Mouse (Mus musculus) layer of hippocampus, adult 9-10 months (tissue): Measurements from ENCODE around the gene Tnfrsf12a.
A peak's percentile ranks its signal among the peaks of the same experiment; 100 is the strongest.

Experiments
- DNase-seq: peaks from one replicate; pipeline ENCODE4 v3.0.0; 2022; ENCODE audit warnings: low spot score

Tnfrsf12a gene

GRCm38 (mm10) chr17:23681086-23681485, 3.8 kb upstream of the Tnfrsf12a start:
- DNase-seq: no peak

GRCm38 (mm10) chr17:23680336-23680735, 3.1 kb upstream of the Tnfrsf12a start:
- no peak for DNase-seq

GRCm38 (mm10) chr17:23679127-23679835, 2.0 kb upstream of the Tnfrsf12a start, which contains the start of gene Cldn6:
TSS of gene Cldn6 (plus strand) at chr17:23679249.
- no peak for DNase-seq

GRCm38 (mm10) chr17:23676473-23677031, 716 bp downstream of the Tnfrsf12a start:
- DNase-seq: no peak

GRCm38 (mm10) chr17:23675564-23676281, 1.5 kb downstream of the Tnfrsf12a start:
- DNase-seq: no peak

- DNase-seq: no peak
Observed at GRCm38 (mm10) chr17:23675127-23675526, 2.1 kb downstream of the Tnfrsf12a start.

DNA sequence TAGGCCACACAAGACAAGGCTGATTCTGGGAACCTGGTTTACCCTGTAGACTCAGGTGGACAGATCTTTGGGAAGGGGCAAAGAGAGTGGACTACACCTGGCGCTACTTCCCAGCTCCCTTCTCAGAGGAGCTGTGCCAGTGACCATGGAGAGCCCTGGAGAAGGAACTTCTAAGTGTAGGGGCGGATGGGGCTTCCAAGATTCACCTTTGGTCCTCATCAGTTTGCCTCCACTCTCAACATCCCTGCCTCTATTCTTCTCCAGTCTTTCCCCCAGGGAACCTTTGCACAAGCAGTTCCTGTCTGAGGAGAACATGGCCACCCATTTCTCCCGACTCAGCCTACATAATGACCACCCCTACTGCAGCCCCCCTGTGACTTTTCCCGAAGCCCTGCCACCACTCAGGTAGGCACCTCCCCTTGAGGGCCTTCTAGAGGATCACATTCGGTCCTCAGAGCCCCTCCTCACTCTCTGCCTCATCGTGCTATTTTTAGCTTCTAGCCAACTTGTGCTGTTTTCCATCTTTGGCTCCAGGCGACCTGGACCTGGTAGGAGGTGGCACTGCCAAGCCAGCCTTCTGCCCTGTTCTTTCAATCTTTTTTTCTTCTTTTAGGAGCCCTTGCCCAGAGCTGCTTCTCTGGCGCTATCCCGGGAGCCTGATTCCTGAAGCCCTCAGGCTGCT, 2.9 kb downstream of the Tnfrsf12a start:
- DNase-seq: no peak

- DNase-seq: peak; percentile 94
Observed at GRCm38 (mm10) chr17:23673424-23674073, 3.7 kb downstream of the Tnfrsf12a start, which contains the start of the genes Hcfc1r1 and Thoc6. TSS of gene Hcfc1r1 (plus strand) at chr17:23673596. TSS of gene Thoc6 (minus strand) at chr17:23673882.

DNA sequence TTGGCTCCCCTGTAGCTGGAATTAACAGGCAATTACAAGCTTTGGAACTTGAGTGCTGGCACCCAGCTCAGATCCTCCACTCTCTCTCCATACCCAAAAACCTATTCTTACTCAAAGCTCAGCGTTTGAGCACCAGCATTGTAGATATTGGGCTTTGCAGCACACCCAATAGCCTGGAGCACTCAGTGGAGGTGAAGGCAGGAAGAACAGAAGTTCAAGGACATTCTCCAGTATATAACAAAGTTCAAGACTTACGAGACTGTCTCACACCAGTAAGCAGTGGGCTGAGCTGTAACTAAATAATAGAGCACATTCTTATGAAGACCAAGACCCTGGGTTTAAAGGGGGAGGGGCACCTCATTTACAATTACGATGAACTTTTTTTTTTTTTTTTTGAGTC, 4.5 kb downstream of the Tnfrsf12a start:
- no peak for DNase-seq

DNA sequence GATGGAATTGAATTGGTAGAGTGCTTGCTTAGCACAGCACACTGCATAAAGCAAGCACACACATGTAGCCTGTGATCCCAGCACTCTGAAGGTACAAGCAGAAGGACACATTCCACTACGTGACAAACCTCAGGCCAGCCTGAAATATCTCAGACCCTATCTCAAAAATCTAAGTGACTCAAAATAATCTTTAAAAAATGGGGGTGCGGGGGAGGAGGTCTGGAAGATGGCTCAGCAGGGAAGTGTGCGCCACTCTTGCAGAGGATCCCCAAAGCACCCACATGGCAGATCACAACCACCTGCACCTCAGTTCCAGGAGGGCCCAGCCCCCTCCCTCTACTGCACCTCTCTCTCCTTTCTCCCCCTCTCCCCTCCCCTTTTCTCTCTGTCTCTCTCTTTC, 5.7 kb downstream of the Tnfrsf12a start:
- no peak for DNase-seq

GRCm38 (mm10) chr17:23670516-23671074, 6.7 kb downstream of the Tnfrsf12a start:
- DNase-seq: no peak

GRCm38 (mm10) chr17:23665511-23665910, 11.8 kb downstream of the Tnfrsf12a start:
- no peak for DNase-seq

- DNase-seq: no peak
Observed at GRCm38 (mm10) chr17:23664556-23665021, 12.7 kb downstream of the Tnfrsf12a start.

- DNase-seq: no peak
Observed at GRCm38 (mm10) chr17:23661526-23661925, 15.7 kb downstream of the Tnfrsf12a start.

GRCm38 (mm10) chr17:23660876-23661200, 16.4 kb downstream of the Tnfrsf12a start:
- no peak for DNase-seq

DNA sequence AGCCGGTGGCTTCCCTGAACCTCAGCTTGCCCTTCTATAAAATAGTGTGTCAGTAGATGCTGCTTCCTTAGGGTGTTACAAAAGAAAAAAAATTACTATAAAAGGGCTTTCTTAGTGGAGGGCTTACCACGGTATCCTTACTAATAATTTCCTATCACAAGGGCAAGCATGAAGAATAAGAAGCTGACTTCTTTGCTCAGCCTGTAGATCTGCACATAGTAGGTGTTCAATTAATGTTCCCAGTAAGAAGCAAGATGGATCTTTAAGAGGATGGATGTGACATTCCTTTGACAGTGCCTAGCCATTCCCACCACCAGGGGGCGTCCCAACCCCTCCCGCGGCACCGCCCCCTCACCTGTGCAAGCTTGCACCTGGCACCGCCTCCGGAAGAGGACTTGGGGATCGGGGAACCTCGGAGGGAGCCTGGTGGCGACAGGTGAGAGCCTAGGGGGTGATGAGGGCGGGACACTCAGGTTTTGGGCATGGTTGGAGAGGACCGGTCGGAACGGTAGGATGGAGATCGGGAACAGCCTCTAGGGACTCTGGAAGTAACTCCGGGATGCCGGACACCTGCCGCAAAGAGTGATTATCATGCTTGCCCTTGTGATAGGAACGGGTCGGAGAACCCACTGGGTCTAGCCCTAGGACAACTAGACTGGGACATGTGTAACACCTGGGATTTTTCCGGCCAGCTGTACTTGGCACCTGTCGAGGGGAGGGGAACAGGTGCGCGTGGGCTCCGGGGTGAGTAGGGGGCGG, 17.0 kb downstream of the Tnfrsf12a start, which contains the start of gene Bicdl2:
Gene Bicdl2 (plus strand): TSS at position 390 of the 759 bp plus-strand sequence.
- no peak for DNase-seq

DNA sequence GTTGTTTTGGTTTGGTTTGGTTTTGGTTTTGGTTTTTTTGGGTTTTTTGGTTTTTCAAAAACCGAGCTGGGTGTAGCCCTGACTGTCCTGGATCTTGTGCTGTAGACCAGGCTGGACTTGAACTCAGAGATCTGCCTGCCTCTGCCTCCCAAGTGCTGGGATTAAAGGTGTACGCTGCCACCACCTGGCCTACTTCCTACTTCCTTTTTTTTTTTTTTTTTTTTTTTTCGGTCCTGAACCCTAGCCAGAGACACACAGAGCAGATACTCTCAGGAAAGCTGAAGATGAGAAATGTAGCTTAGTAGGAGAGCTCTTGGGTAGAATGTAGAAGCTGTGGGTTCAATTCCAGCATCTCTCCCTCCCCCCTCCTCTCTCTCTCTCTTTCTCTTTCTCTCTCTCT, 18.8 kb downstream of the Tnfrsf12a start:
- DNase-seq: no peak

DNA sequence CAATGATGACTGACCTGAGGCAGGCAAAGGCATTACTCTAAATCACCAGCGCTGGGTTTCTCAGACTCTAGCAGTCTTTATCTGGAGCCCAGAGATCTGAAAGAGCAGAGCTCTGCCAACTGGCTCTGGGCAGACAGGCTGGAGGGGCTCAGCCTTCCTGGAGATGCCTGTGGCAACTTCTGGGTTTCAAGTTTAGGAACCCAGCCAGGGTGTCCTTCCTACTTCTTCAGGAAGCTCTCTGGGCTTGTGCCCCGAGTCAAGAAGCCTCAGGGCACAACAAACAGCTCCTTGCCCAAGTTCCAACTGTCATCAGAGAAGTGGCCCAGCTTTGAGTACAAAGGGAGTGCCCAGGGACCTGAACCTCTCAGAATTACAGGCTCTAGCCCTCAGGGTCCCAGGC, 22.9 kb downstream of the Tnfrsf12a start:
- DNase-seq: no peak

DNA sequence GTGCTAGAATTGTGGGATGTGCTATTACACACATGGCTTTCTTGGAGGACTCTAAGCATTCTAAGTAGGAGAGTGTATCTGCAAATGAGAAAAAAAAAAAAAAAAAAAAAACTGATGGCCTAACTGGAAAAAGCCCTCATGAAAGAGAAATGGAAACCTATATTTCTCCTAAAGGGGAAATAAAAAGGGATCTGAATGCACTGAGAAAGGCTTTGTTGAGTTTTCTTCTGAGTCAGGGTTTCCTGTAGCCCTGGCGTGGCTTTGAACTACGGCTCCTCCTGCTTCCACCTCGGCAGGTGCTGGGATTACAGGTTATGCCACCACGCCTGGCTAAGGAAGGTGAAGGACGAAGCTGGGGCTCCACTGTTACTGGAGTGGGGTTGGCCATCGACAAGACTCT, 23.3 kb downstream of the Tnfrsf12a start:
- DNase-seq: no peak

GRCm38 (mm10) chr17:23653324-23653723, 23.9 kb downstream of the Tnfrsf12a start:
- DNase-seq: no peak

DNA sequence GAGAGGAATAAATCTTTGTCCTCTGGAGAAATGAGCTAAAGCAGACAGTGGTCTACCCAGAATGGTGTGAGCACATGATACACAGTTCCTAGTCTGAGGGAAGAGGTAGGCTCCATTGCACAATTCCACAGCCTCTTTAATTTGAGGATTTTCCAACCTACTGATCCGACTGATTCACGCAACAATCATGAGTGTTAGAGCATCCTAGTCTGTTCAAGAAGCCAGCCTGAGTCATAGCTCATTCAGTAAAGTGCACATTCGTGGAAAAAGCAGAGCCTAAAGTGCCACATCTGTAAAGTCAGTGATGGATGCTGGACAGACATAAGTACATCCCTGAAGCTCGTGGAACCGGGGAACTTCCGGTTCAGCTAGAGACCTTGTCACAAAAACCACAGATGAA, 25.9 kb downstream of the Tnfrsf12a start:
- no peak for DNase-seq
